Mouse (Mus musculus) hindbrain, embryonic 14.5 days (tissue): Measurements from ENCODE around the gene Fxyd1. TPM values are rescaled to one million over a fixed set of nuclear protein-coding genes. Genes with fewer than 3 reads are reported as not detected.

Experiments used
- ATAC-seq: fragments of 200-750 bp; cut with Nextera tagmentation; 2 replicates; pipeline ENCODE4 v1.8.0; 2017; ENCODE audit warnings: moderate number of reproducible peaks, mild to moderate bottlenecking, moderate TSS enrichment, moderate library complexity; ENCODE audit not compliant: low FRiP score
- DNase-seq: peaks from one replicate; pipeline ENCODE4 v3.0.0-alpha.2; 2015; ENCODE audit warnings: low spot score
- H3K27ac ChIP-seq: fragments of 300-500 bp; sonication (generic); 2 replicates; pipeline ENCODE4 v1.5.1; 2014; ENCODE audit warnings: mild to moderate bottlenecking, moderate library complexity
- H3K27me3 ChIP-seq: fragments of 300-500 bp; sonication (generic); 2 replicates; pipeline ENCODE4 v1.6.1; 2014; ENCODE audit warnings: mild to moderate bottlenecking, low read length, mixed read lengths; ENCODE audit not compliant: control insufficient read depth, insufficient read depth
- H3K36me3 ChIP-seq: fragments of 300-500 bp; sonication (generic); replicated peaks from 2 replicates; pipeline ENCODE4 v1.6.1; 2014; ENCODE audit not compliant: control insufficient read depth, insufficient read depth
- H3K4me1 ChIP-seq: fragments of 300-500 bp; sonication (generic); replicated peaks from 2 replicates; pipeline ENCODE4 v1.6.1; 2014; ENCODE audit warnings: antibody characterized with exemption, low read length, mixed read lengths; ENCODE audit not compliant: control insufficient read depth, insufficient read depth
- H3K4me2 ChIP-seq: fragments of 300-500 bp; sonication (generic); replicated peaks from 2 replicates; pipeline ENCODE4 v1.6.1; 2014; ENCODE audit warnings: mild to moderate bottlenecking, moderate library complexity
- H3K4me3 ChIP-seq: fragments of 300-500 bp; sonication (generic); replicated peaks from 2 replicates; pipeline ENCODE4 v1.5.1; 2014; ENCODE audit warnings: mild to moderate bottlenecking, low read length
- H3K9ac ChIP-seq: fragments of 300-500 bp; sonication (generic); 2 replicates; pipeline ENCODE4 v1.6.1; 2014
- H3K9me3 ChIP-seq: fragments of 300-500 bp; sonication (generic); 2 replicates; pipeline ENCODE4 v1.6.1; 2016; ENCODE audit warnings: low read length; ENCODE audit not compliant: control insufficient read depth
- WGBS: fragments of 180-500 bp; shearing (Covaris S2); extraction: QIAGEN DNeasy Blood & Tissue Kit; methylation state at CpG from one replicate; pipeline ENCODE4 v1.1.7; 2014; 5-methylcytosine and 5-hydroxymethylcytosine counted together
- polyA plus RNA-seq: library from polyadenylated mRNA; unstranded; fragments of >200 nt; fragmentation: Nextera tagmentation; extraction: Ambion mirVana; gene quantifications from 2 replicates; pipeline ENCODE4 v1.2.1, GENCODE M21; 2014

The Fxyd1 gene
- polyA plus RNA-seq: 34.1 and 59.0 TPM in 2 replicates

GRCm38 (mm10) chr7:31057071-31057470, at the start of gene Fxyd1:
TSS of gene Fxyd1 (minus strand) at chr7:31057199.
- DNase-seq: no peak
- Histone ChIP-seq H3K9me3 (no peaks in the 10 kb centered on the region), H3K9ac (no peak within 1 kb of the TSS), H3K27ac (no peak within 1 kb of the TSS), H3K36me3 (no peaks in the 10 kb centered on the region), H3K4me3 (no peak within 1 kb of the TSS), H3K4me1 (0 out of 2 replicates have a peak, but pooled peaks cover 10% of the 10 kb centered on the region), H3K4me2 (no peak within 1 kb of the TSS), H3K27me3 (peaks cover 18% of the 10 kb centered on the region)
- WGBS: 91% methylated on average over 2 of the region's 2 CpGs
- ATAC-seq: no peak

DNA sequence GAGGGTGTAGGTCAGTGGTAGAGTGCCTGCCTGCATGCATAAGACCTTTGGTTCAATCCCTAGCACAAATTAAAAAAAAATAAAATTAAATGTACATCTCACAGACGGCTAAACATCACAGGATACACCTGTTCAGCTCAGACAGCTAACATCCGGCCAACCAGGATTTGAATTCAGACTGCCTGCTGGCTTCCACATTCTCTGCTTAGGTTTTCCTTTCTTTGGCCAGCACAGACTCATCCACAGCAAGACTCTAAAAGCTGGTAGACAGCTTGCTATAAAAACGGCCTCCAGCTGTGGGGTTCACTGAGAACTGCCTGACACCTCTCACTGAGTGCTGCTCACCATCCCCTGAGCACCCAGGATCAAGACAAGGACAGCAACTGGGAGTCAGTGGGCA, 49.2 kb upstream of the Fxyd1 start:
- Histone ChIP-seq H3K9ac (no peak overlapping the region), H3K27ac (no peak overlapping the region), H3K4me1 (no peaks in the 10 kb centered on the region), H3K4me3 (no peak overlapping the region), H3K9me3 (no peaks in the 10 kb centered on the region), H3K36me3 (no peaks in the 10 kb centered on the region), H3K4me2 (no peak overlapping the region), H3K27me3 (no peaks in the 10 kb centered on the region)
- DNase-seq (no peak), ATAC-seq (no peak)
- WGBS: 56% methylated on average over 3 of the region's 3 CpGs

DNA sequence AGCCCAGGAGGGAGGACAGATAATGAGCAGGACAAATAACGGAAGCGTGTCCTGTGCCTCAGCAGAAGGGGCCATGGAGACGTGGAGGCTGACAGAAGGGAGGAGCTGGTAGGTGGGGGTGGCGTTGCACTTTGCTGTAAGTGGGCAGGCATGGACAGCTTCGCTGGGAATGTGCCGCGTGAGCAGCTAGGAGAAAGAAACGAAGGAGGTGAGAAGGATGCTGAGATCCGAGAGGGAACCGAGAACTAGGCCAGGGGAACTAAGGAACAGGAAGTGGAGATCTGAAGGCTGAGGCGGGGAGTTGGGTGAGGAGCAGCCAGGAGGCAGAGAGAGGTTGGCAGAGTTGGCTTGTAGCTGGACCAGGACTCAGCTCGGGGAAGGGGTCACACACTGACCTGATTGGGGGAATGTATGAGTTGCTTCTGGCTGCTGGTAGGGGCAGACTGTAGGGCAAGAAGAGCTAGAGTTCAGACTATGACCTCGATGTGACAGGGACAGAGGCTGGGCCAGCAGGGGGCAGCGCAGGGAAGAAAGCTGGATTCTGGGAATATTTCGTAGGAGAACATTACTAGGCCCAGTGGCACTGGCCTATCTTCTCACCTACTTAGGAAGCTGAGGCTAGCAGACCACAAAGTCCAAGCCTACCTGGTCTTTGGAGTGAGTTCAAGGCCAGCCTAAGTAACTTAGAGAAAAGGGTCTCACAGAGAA, 48.2 kb upstream of the Fxyd1 start:
- Histone ChIP-seq H3K9ac (no peak overlapping the region), H3K4me1 (no peaks in the 10 kb centered on the region), H3K4me2 (no peak overlapping the region), H3K9me3 (no peaks in the 10 kb centered on the region), H3K27me3 (no peaks in the 10 kb centered on the region), H3K4me3 (no peak overlapping the region), H3K27ac (no peak overlapping the region), H3K36me3 (no peaks in the 10 kb centered on the region)
- DNase-seq (no peak), ATAC-seq (no peak)
- WGBS: 61% methylated on average over 15 of the region's 15 CpGs

DNA sequence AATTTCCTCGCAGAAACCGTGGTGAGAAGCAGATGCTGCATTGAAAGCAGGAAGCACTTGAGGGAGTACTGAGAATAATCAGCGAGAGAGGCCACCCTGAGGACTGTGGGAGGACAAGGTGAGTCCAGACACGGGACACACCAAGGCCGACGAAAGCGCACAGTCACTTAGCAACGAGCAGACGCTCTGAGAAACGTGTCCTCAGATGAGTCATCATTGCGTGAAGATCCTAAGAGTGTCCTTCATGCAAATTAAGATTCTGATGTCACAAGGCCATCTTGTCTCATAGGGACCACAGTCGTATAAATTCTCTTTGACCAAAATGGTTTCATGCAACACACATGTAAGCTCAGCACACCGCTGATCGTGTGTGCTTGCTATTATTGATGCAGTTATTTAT, 43.8 kb upstream of the Fxyd1 start:
- Histone ChIP-seq H3K27ac (no peak overlapping the region), H3K36me3 (no peaks in the 10 kb centered on the region), H3K9me3 (no peaks in the 10 kb centered on the region), H3K9ac (no peak overlapping the region), H3K4me1 (no peaks in the 10 kb centered on the region), H3K4me2 (no peak overlapping the region), H3K27me3 (no peaks in the 10 kb centered on the region), H3K4me3 (no peak overlapping the region)
- DNase-seq: no peak
- WGBS: 84% methylated on average over 14 of the region's 14 CpGs
- no peak for ATAC-seq

GRCm38 (mm10) chr7:31099612-31099982, 42.6 kb upstream of the Fxyd1 start:
- no peak for ATAC-seq
- H3K27me3 ChIP-seq: no peaks in the 10 kb centered on the region
- H3K4me3 ChIP-seq: no peak overlapping the region
- H3K9ac ChIP-seq: no peak overlapping the region
- no peak overlapping the region for H3K27ac ChIP-seq
- no peaks in the 10 kb centered on the region for H3K4me1 ChIP-seq
- no peak for DNase-seq
- no peaks in the 10 kb centered on the region for H3K9me3 ChIP-seq
- 89% methylated on average over 6 of the region's 6 CpGs for WGBS
- no peaks in the 10 kb centered on the region for H3K36me3 ChIP-seq
- H3K4me2 ChIP-seq: no peak overlapping the region

GRCm38 (mm10) chr7:31098697-31099611, 42.0 kb upstream of the Fxyd1 start:
- H3K9ac ChIP-seq: no peak overlapping the region
- no peaks in the 10 kb centered on the region for H3K27me3 ChIP-seq
- DNase-seq (no peak), ATAC-seq (no peak)
- H3K4me3 ChIP-seq: no peak overlapping the region
- H3K9me3 ChIP-seq: no peaks in the 10 kb centered on the region
- H3K36me3 ChIP-seq: no peaks in the 10 kb centered on the region
- 78% methylated on average over 22 of the region's 22 CpGs for WGBS
- no peaks in the 10 kb centered on the region for H3K4me1 ChIP-seq
- no peak overlapping the region for H3K27ac ChIP-seq
- H3K4me2 ChIP-seq: no peak overlapping the region

- no peaks in the 10 kb centered on the region for H3K27me3 ChIP-seq
- WGBS: 49% methylated on average over 20 of the region's 20 CpGs
- no peaks in the 10 kb centered on the region for H3K4me1 ChIP-seq
- peak; percentile 94 for DNase-seq
- no peak overlapping the region for H3K27ac ChIP-seq
- H3K36me3 ChIP-seq: no peaks in the 10 kb centered on the region
- H3K9ac ChIP-seq: no peak overlapping the region
- peak overlapping the region; percentile 9; the same call in 1 of the 2 replicates for H3K4me3 ChIP-seq
- peak overlapping the region; percentile 39 for H3K4me2 ChIP-seq
- ATAC-seq: peak; percentile 93
- no peaks in the 10 kb centered on the region for H3K9me3 ChIP-seq
These were observed 40.7 kb upstream of the Fxyd1 start for GRCm38 (mm10) chr7:31097583-31098248.

GRCm38 (mm10) chr7:31096892-31097564, 40.0 kb upstream of the Fxyd1 start:
- DNase-seq (no peak), ATAC-seq (no peak)
- H3K9me3 ChIP-seq: no peaks in the 10 kb centered on the region
- H3K4me3 ChIP-seq: no peak overlapping the region
- no peaks in the 10 kb centered on the region for H3K27me3 ChIP-seq
- H3K4me2 ChIP-seq: no peak overlapping the region
- WGBS: 75% methylated on average over 9 of the region's 9 CpGs
- no peaks in the 10 kb centered on the region for H3K36me3 ChIP-seq
- no peaks in the 10 kb centered on the region for H3K4me1 ChIP-seq
- H3K9ac ChIP-seq: no peak overlapping the region
- no peak overlapping the region for H3K27ac ChIP-seq
